Mouse (Mus musculus) MEL (cell line): ENCODE measurements around the gene Swt1. TPM values are rescaled to one million over a fixed set of nuclear protein-coding genes. Genes with fewer than 3 reads are reported as not detected.

ENCODE experiments used
- DNase-seq: peaks from one replicate; pipeline ENCODE4 v3.0.0; 2011; ENCODE audit warnings: low read depth, low spot score
- H3K27ac ChIP-seq: 2 replicates; pipeline ENCODE4 v1.5.1; 2012; ENCODE audit warnings: low read depth, mild to moderate bottlenecking, control low read depth, low read length, moderate library complexity; ENCODE audit not compliant: control insufficient read depth
- H3K27me3 ChIP-seq, 2 experiments: fragments of 150-350 bp in 1 of 2; sonication (generic) in 1 of 2; 2 replicates each; pipeline ENCODE4 v1.6.1; 2012; ENCODE audit warnings: low read length in 2 of 2, mild to moderate bottlenecking in 2 of 2, improper control_type of control experiment in 1 of 2, moderate library complexity in 1 of 2; ENCODE audit not compliant: insufficient read depth in 2 of 2, control insufficient read depth in 1 of 2
- H3K36me3 ChIP-seq, 2 experiments: 2 replicates each; pipeline ENCODE4 v1.6.1; 2012 to 2014; ENCODE audit warnings: low read length in 2 of 2, improper control_type of control experiment in 1 of 2, inconsistent platforms in 1 of 2, mild to moderate bottlenecking in 1 of 2; ENCODE audit not compliant: insufficient read depth in 2 of 2, control insufficient read depth in 1 of 2
- H3K4me1 ChIP-seq, 2 experiments: fragments of 150-350 bp in 1 of 2; sonication (generic) in 1 of 2; 2 replicates each; pipeline ENCODE4 v1.6.1; 2012; ENCODE audit warnings: low read length in 2 of 2, improper control_type of control experiment in 1 of 2, mild to moderate bottlenecking in 1 of 2; ENCODE audit not compliant: insufficient read depth in 2 of 2, control insufficient read depth in 1 of 2
- H3K4me3 ChIP-seq, 2 experiments: fragments of 150-350 bp in 1 of 2; sonication (generic) in 1 of 2; 2 replicates each; pipeline ENCODE4 v1.5.1; 2012; ENCODE audit warnings: low read depth in 2 of 2, low read length in 2 of 2, mild to moderate bottlenecking in 2 of 2, moderate library complexity in 2 of 2, control low read depth in 1 of 2, improper control_type of control experiment in 1 of 2; ENCODE audit not compliant: control insufficient read depth in 1 of 2, insufficient read depth in 1 of 2
- H3K79me2 ChIP-seq: 2 replicates; pipeline ENCODE4 v1.6.1; 2012; ENCODE audit warnings: mild to moderate bottlenecking, low read length, moderate library complexity; ENCODE audit not compliant: control insufficient read depth, poor library complexity, insufficient read depth
- H3K9ac ChIP-seq: 2 replicates; pipeline ENCODE4 v1.6.1; 2012; ENCODE audit warnings: low read depth, mild to moderate bottlenecking, control low read depth, low read length, moderate library complexity; ENCODE audit not compliant: control insufficient read depth, poor library complexity, severe bottlenecking
- H3K9me3 ChIP-seq: fragments of 150-350 bp; sonication (generic); replicated peaks from 2 replicates; pipeline ENCODE4 v1.6.1; 2012; ENCODE audit warnings: mild to moderate bottlenecking, low read length, improper control_type of control experiment, moderate library complexity; ENCODE audit not compliant: insufficient read depth
- CHD1 ChIP-seq: IDR thresholded peaks from 2 replicates; pipeline ENCODE4 v1.6.1; 2012; ENCODE audit warnings: low read depth, mild to moderate bottlenecking, inconsistent platforms, low read length, improper control_type of control experiment
- CTCF ChIP-seq, 3 experiments: IDR thresholded peaks in 2 of 3; conservative IDR thresholded peaks in 1 of 3; 2 replicates each; pipeline ENCODE4 v1.5.1; 2011 to 2012; ENCODE audit warnings: low read length in 3 of 3, low read depth in 2 of 3, mild to moderate bottlenecking in 2 of 3, improper control_type of control experiment in 1 of 3, inconsistent platforms in 1 of 3, mixed read lengths in 1 of 3, moderate library complexity in 1 of 3; ENCODE audit not compliant: control insufficient read depth in 1 of 3, insufficient read depth in 1 of 3, poor library complexity in 1 of 3, severe bottlenecking in 1 of 3
- EP300 ChIP-seq, 2 experiments: IDR thresholded peaks; 2 replicates each; pipeline ENCODE4 v1.6.1; 2011; ENCODE audit warnings: improper control_type of control experiment in 2 of 2, low read length in 2 of 2, low read depth in 1 of 2, mild to moderate bottlenecking in 1 of 2
- GATA1 ChIP-seq: IDR thresholded peaks from 2 replicates; pipeline ENCODE4 v1.6.1; 2011; ENCODE audit warnings: low read depth, low read length, improper control_type of control experiment
- HCFC1 ChIP-seq: IDR thresholded peaks from 2 replicates; pipeline ENCODE4 v1.6.1; 2012; ENCODE audit warnings: low read depth, mild to moderate bottlenecking, inconsistent platforms, low read length, improper control_type of control experiment, moderate library complexity
- MAFK ChIP-seq: IDR thresholded peaks from 2 replicates; pipeline ENCODE4 v1.6.1; 2011; ENCODE audit warnings: low read depth, mild to moderate bottlenecking, low read length, improper control_type of control experiment, borderline replicate concordance
- MAZ ChIP-seq: IDR thresholded peaks from 2 replicates; pipeline ENCODE4 v1.6.1; 2012; ENCODE audit warnings: low read depth, mild to moderate bottlenecking, inconsistent platforms, low read length, improper control_type of control experiment
- MEF2A ChIP-seq: IDR thresholded peaks from 2 replicates; pipeline ENCODE4 v1.6.1; 2014; ENCODE audit warnings: low read depth, mild to moderate bottlenecking, inconsistent platforms, low read length, improper control_type of control experiment; ENCODE audit not compliant: poor library complexity, insufficient replicate concordance, severe bottlenecking; ENCODE audit errors: extremely low read depth
- MXI1 ChIP-seq: IDR thresholded peaks from 2 replicates; pipeline ENCODE4 v1.6.1; 2011; ENCODE audit warnings: mild to moderate bottlenecking, low read depth, low read length, improper control_type of control experiment
- NELFE ChIP-seq: IDR thresholded peaks from 2 replicates; pipeline ENCODE4 v1.6.1; 2011; ENCODE audit warnings: low read depth, low read length, improper control_type of control experiment
- POLR2AphosphoS5 ChIP-seq: IDR thresholded peaks from 2 replicates; pipeline ENCODE4 v1.6.1; 2012; ENCODE audit warnings: low read depth, borderline replicate concordance, mild to moderate bottlenecking, inconsistent platforms, low read length, moderate library complexity, mixed read lengths
- SIN3A ChIP-seq: IDR thresholded peaks from 2 replicates; pipeline ENCODE4 v1.6.1; 2012; ENCODE audit warnings: low read length, improper control_type of control experiment, inconsistent platforms
- SMC3 ChIP-seq: IDR thresholded peaks from 2 replicates; pipeline ENCODE4 v1.6.1; 2011; ENCODE audit warnings: low read depth, low read length, improper control_type of control experiment
- TBP ChIP-seq: IDR thresholded peaks from 2 replicates; pipeline ENCODE4 v1.8.0; 2011; ENCODE audit warnings: low read depth, low read length, improper control_type of control experiment
- UBTF ChIP-seq: IDR thresholded peaks from 2 replicates; pipeline ENCODE4 v1.6.1; 2012; ENCODE audit warnings: low read depth, mild to moderate bottlenecking, inconsistent platforms, low read length, improper control_type of control experiment, moderate library complexity, borderline replicate concordance; ENCODE audit not compliant: insufficient read depth
- ZC3H11A ChIP-seq: IDR thresholded peaks from 2 replicates; pipeline ENCODE4 v1.6.1; 2012; ENCODE audit warnings: low read depth, mild to moderate bottlenecking, inconsistent platforms, low read length, improper control_type of control experiment
- ZMIZ1 ChIP-seq: IDR thresholded peaks from 2 replicates; pipeline ENCODE4 v1.6.1; 2012; ENCODE audit warnings: low read depth, mild to moderate bottlenecking, inconsistent platforms, low read length, improper control_type of control experiment, moderate library complexity
- ZNF384 ChIP-seq: IDR thresholded peaks from 2 replicates; pipeline ENCODE4 v1.6.1; 2012; ENCODE audit warnings: low read depth, mild to moderate bottlenecking, inconsistent platforms, low read length, improper control_type of control experiment
- polyA plus RNA-seq, 2 experiments: library from polyadenylated mRNA; stranded (reverse) in 1 of 2; unstranded in 1 of 2; fragments of >175 nt in 1 of 2; fragments of >200 nt in 1 of 2; gene quantifications; 2 replicates each; pipeline versions ENCODE4 v1.2.1 to v1.2.4; 2012; ENCODE audit warnings: low replicate concordance in 2 of 2, low read depth in 1 of 2; ENCODE audit not compliant: insufficient read length in 2 of 2, insufficient read depth in 1 of 2, missing spikeins in 1 of 2
- total RNA-seq: library from RNA; depleted of rRNA; stranded (reverse); fragments of 300-350 nt; gene quantifications from 2 replicates; pipeline ENCODE4 v1.2.3, GENCODE M21; 2012

The Swt1 gene
- total and polyA plus RNA-seq, 3 experiments, result 13.5 to 13.7 TPM; not detected in 1

DNA sequence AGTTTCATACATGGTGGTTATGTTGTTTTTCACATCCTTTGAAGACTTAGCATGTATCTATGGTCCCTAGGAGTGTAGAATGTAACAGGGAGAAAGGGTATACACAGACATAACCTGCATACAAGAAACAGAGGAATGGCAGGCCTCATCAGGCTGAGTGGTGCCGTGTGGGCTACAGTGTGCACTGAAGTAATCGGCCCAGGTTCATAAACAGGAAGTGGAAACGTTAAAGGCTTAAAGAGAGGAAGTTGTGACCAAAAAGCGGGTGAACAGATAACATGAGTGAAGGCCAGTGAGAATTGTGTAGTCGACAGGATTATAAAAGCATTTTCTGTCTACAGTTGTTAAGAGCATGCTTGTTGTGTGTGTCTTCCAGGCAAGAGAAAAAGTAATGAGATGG, 28.8 kb upstream of the Swt1 start (continued):
- TF ChIP-seq MXI1, result no peak
- TF ChIP-seq ZMIZ1, result no peak
- TF ChIP-seq POLR2AphosphoS5, result no peak
- TF ChIP-seq GATA1, result peak; percentile 74
- no peak for TF ChIP-seq MAZ
- peak; percentile 58 to 62; a peak in 3 of 4 replicates for TF ChIP-seq EP300 (IDR thresholded peaks at IDR 0.05; ENCODE audit: low read depth in 1 of 2, low read length in 2 of 2)
- TF ChIP-seq ZC3H11A, result no peak
- TF ChIP-seq SIN3A, result peak; percentile 54
- no peak for TF ChIP-seq UBTF
- TF ChIP-seq MEF2A, result no peak
- TF ChIP-seq MAFK, result no peak
- TF ChIP-seq ZNF384, result no peak
- TF ChIP-seq CHD1, result no peak
- 0 out of 2 replicates have a peak, but pooled peaks have one; percentile 28 for TF ChIP-seq NELFE

DNA sequence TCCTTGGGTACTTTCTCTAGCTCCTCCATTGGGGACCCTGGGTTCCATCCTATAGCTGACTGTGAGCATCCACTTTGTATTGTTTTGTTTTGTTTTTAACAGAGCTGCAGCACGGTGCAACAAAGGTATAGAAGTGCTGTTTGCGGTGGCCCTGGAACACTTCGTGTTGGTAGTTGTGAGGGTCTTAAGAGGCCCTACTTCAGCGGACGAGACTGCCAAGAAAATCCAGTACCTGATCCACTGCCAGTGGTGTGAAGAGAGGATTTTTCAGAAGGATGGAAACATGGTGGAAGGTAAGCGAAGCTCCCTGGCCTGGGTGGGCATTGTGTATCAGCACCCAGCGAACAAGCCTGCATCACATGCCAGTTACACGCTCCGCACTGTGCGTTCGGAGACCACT, 23.7 kb upstream of the Swt1 start:
- DNase-seq, result no peak
- no peaks in the 10 kb centered on the region for H3K9me3 ChIP-seq
- TF ChIP-seq HCFC1, result no peak

GRCm38 (mm10) chr1:151450851-151451250, 22.6 kb upstream of the Swt1 start:
- Histone ChIP-seq H3K27me3 (no peaks in the 10 kb centered on the region), H3K9me3 (no peaks in the 10 kb centered on the region), H3K36me3 (peaks cover 0 to 33% of the 10 kb centered on the region in 2 experiments; a peak in 2 of 4 replicates), H3K79me2 (no peaks in the 10 kb centered on the region), H3K9ac (no peak overlapping the region), H3K27ac (no peak overlapping the region), H3K4me1 (no peaks in the 10 kb centered on the region), H3K4me3 (no peak overlapping the region)
- DNase-seq, result peak; percentile 28
- TF ChIP-seq CTCF (IDR thresholded peaks at IDR 0.05 in 2 of 3, conservative IDR thresholded peaks at IDR 0.05 in 1 of 3; ENCODE audit: control insufficient read depth in 1 of 3, insufficient read depth in 1 of 3, low read depth in 2 of 3, low read length in 3 of 3, poor library complexity in 1 of 3, severe bottlenecking in 1 of 3) (peak in 1 of 3 experiments; percentile 33; a peak in 2 of 6 replicates), SMC3 (peak; percentile 13; the same call in 1 of the 2 replicates), TBP (no peak)

More for the DNA sequence above, 23.7 kb upstream of the Swt1 start:
- H3K4me1 ChIP-seq, result peaks cover 3 to 4% of the 10 kb centered on the region in 2 experiments; a peak in 2 of 4 replicates
- H3K27ac ChIP-seq, result no peak overlapping the region
- H3K36me3 ChIP-seq, result peaks cover 8 to 36% of the 10 kb centered on the region in 2 experiments
- no peak overlapping the region for H3K9ac ChIP-seq
- H3K4me3 ChIP-seq, result no peak overlapping the region
- no peaks in the 10 kb centered on the region for H3K79me2 ChIP-seq
- no peaks in the 10 kb centered on the region for H3K27me3 ChIP-seq
